Mouse (Mus musculus): Measurements from ENCODE around the gene Snrpb. TPM values are rescaled to one million over a fixed set of nuclear protein-coding genes. Genes with fewer than 3 reads are reported as not detected.

The Snrpb gene
- polyA plus RNA-seq, 1 experiment from 2014 or later: 613 TPM

GRCm38 (mm10) chr2:130179507-130180019 lies 360 bp upstream of the Snrpb start:
- peak overlapping the region; percentile 73 for H3K4me2 ChIP-seq (replicated peaks; ENCODE audit: low read depth, low read length)
- under 1% methylated on average over 15 of the region's 15 CpGs for WGBS

GRCm38 (mm10) chr2:130178381-130178705 lies 860 bp downstream of the Snrpb start:
- Histone ChIP-seq H3K4me3 (ENCODE audit: low read depth, low read length) (peak overlapping the region; percentile 97), H3K4me1 (ENCODE audit: control insufficient read depth, insufficient read depth, low read length) (peaks cover 11% of the 10 kb centered on the region; the same call in 1 of the 2 replicates), H3K27ac (ENCODE audit: low read length) (peak overlapping the region; percentile 94), H3K9me3 (ENCODE audit: control insufficient read depth, low read depth, low read length) (no peaks in the 10 kb centered on the region), H3K9ac (replicated peaks; ENCODE audit: low read depth, low read length) (peak overlapping the region; percentile 100), H3K4me2 (replicated peaks; ENCODE audit: low read depth, low read length) (peak overlapping the region; percentile 88), H3K36me3 (ENCODE audit: control insufficient read depth, insufficient read depth, low read length) (peaks cover 35% of the 10 kb centered on the region), H3K27me3 (ENCODE audit: control insufficient read depth, insufficient read depth, low read length) (no peaks in the 10 kb centered on the region)
- WGBS: under 1% methylated on average over 11 of the region's 11 CpGs
- no peak for ATAC-seq (ENCODE audit: insufficient number of reproducible peaks, insufficient read depth, low FRiP score, low read depth)

More at GRCm38 (mm10) chr2:130179507-130180019, 360 bp upstream of the Snrpb start:
- Histone ChIP-seq H3K9ac (replicated peaks; ENCODE audit: low read depth, low read length) (peak overlapping the region; percentile 52), H3K9me3 (ENCODE audit: control insufficient read depth, low read depth, low read length) (no peaks in the 10 kb centered on the region), H3K27ac (ENCODE audit: low read length) (peak overlapping the region; percentile 59; the same call in 1 of the 2 replicates), H3K4me1 (ENCODE audit: control insufficient read depth, insufficient read depth, low read length) (peaks cover 11% of the 10 kb centered on the region; the same call in 1 of the 2 replicates), H3K4me3 (ENCODE audit: low read depth, low read length) (peak overlapping the region; percentile 97), H3K36me3 (ENCODE audit: control insufficient read depth, insufficient read depth, low read length) (peaks cover 23% of the 10 kb centered on the region), H3K27me3 (ENCODE audit: control insufficient read depth, insufficient read depth, low read length) (no peaks in the 10 kb centered on the region)
- peak; percentile 69; the same call in 1 of the 2 replicates for ATAC-seq (ENCODE audit: insufficient number of reproducible peaks, insufficient read depth, low FRiP score, low read depth)

- Histone ChIP-seq H3K9ac (replicated peaks; ENCODE audit: low read depth, low read length) (no peak overlapping the region), H3K4me2 (replicated peaks; ENCODE audit: low read depth, low read length) (peak overlapping the region; percentile 88), H3K9me3 (ENCODE audit: control insufficient read depth, low read depth, low read length) (no peaks in the 10 kb centered on the region), H3K4me3 (ENCODE audit: low read depth, low read length) (peak overlapping the region; percentile 97; the same call in 1 of the 2 replicates), H3K27ac (ENCODE audit: low read length) (no peak overlapping the region), H3K27me3 (ENCODE audit: control insufficient read depth, insufficient read depth, low read length) (no peaks in the 10 kb centered on the region), H3K4me1 (ENCODE audit: control insufficient read depth, insufficient read depth, low read length) (peaks cover 11% of the 10 kb centered on the region; the same call in 1 of the 2 replicates), H3K36me3 (ENCODE audit: control insufficient read depth, insufficient read depth, low read length) (peaks cover 51% of the 10 kb centered on the region)
- 70% methylated on average over 8 of the region's 8 CpGs for WGBS
- no peak for ATAC-seq (ENCODE audit: insufficient number of reproducible peaks, insufficient read depth, low FRiP score, low read depth)
Observed at GRCm38 (mm10) chr2:130176820-130177219, 2.4 kb downstream of the Snrpb start.

GRCm38 (mm10) chr2:130171674-130172073 lies 7.5 kb downstream of the Snrpb start:
- Histone ChIP-seq H3K4me2 (replicated peaks; ENCODE audit: low read depth, low read length) (no peak overlapping the region), H3K4me1 (ENCODE audit: control insufficient read depth, insufficient read depth, low read length) (peaks cover under 1% of the 10 kb centered on the region; the same call in 1 of the 2 replicates), H3K27me3 (ENCODE audit: control insufficient read depth, insufficient read depth, low read length) (no peaks in the 10 kb centered on the region), H3K9ac (replicated peaks; ENCODE audit: low read depth, low read length) (no peak overlapping the region), H3K36me3 (ENCODE audit: control insufficient read depth, insufficient read depth, low read length) (peaks cover 77% of the 10 kb centered on the region), H3K9me3 (ENCODE audit: control insufficient read depth, low read depth, low read length) (no peaks in the 10 kb centered on the region), H3K4me3 (ENCODE audit: low read depth, low read length) (no peak overlapping the region), H3K27ac (ENCODE audit: low read length) (no peak overlapping the region)
- 86% methylated on average over 2 of the region's 2 CpGs for WGBS
- no peak for ATAC-seq (ENCODE audit: insufficient number of reproducible peaks, insufficient read depth, low FRiP score, low read depth)

GRCm38 (mm10) chr2:130167861-130168260 lies 11.3 kb downstream of the Snrpb start:
- WGBS: 45% methylated on average over 3 of the region's 3 CpGs
- no peaks in the 10 kb centered on the region for H3K4me1 ChIP-seq (ENCODE audit: control insufficient read depth, insufficient read depth, low read length)
- no peak overlapping the region for H3K9ac ChIP-seq (replicated peaks; ENCODE audit: low read depth, low read length)
- no peak overlapping the region for H3K4me3 ChIP-seq (ENCODE audit: low read depth, low read length)
- no peak for ATAC-seq (ENCODE audit: insufficient number of reproducible peaks, insufficient read depth, low FRiP score, low read depth)
- H3K36me3 ChIP-seq (ENCODE audit: control insufficient read depth, insufficient read depth, low read length): peaks cover 47% of the 10 kb centered on the region
- H3K4me2 ChIP-seq (replicated peaks; ENCODE audit: low read depth, low read length): no peak overlapping the region
- H3K27me3 ChIP-seq (ENCODE audit: control insufficient read depth, insufficient read depth, low read length): no peaks in the 10 kb centered on the region
- no peaks in the 10 kb centered on the region for H3K9me3 ChIP-seq (ENCODE audit: control insufficient read depth, low read depth, low read length)
- H3K27ac ChIP-seq (ENCODE audit: low read length): no peak overlapping the region

- no peaks in the 10 kb centered on the region for H3K4me1 ChIP-seq (ENCODE audit: control insufficient read depth, insufficient read depth, low read length)
- H3K9ac ChIP-seq (replicated peaks; ENCODE audit: low read depth, low read length): no peak overlapping the region
- ATAC-seq (ENCODE audit: insufficient number of reproducible peaks, insufficient read depth, low FRiP score, low read depth): 0 out of 2 replicates have a peak, but pooled peaks have one; percentile 42
- H3K27me3 ChIP-seq (ENCODE audit: control insufficient read depth, insufficient read depth, low read length): no peaks in the 10 kb centered on the region
- 69% methylated on average over 9 of the region's 9 CpGs for WGBS
- no peak overlapping the region for H3K4me2 ChIP-seq (replicated peaks; ENCODE audit: low read depth, low read length)
- H3K27ac ChIP-seq (ENCODE audit: low read length): no peak overlapping the region
- peaks cover 34% of the 10 kb centered on the region for H3K36me3 ChIP-seq (ENCODE audit: control insufficient read depth, insufficient read depth, low read length)
- no peaks in the 10 kb centered on the region for H3K9me3 ChIP-seq (ENCODE audit: control insufficient read depth, low read depth, low read length)
- H3K4me3 ChIP-seq (ENCODE audit: low read depth, low read length): no peak overlapping the region
Observed at GRCm38 (mm10) chr2:130166311-130167214, 12.6 kb downstream of the Snrpb start.

- Histone ChIP-seq H3K4me2 (replicated peaks; ENCODE audit: low read depth, low read length) (no peak overlapping the region), H3K27me3 (ENCODE audit: control insufficient read depth, insufficient read depth, low read length) (no peaks in the 10 kb centered on the region), H3K4me3 (ENCODE audit: low read depth, low read length) (no peak overlapping the region), H3K9me3 (ENCODE audit: control insufficient read depth, low read depth, low read length) (no peaks in the 10 kb centered on the region), H3K4me1 (ENCODE audit: control insufficient read depth, insufficient read depth, low read length) (no peaks in the 10 kb centered on the region), H3K36me3 (ENCODE audit: control insufficient read depth, insufficient read depth, low read length) (peaks cover 8% of the 10 kb centered on the region; the same call in 1 of the 2 replicates), H3K27ac (ENCODE audit: low read length) (no peak overlapping the region), H3K9ac (replicated peaks; ENCODE audit: low read depth, low read length) (no peak overlapping the region)
- 68% methylated on average over 5 of the region's 5 CpGs for WGBS
- no peak for ATAC-seq (ENCODE audit: insufficient number of reproducible peaks, insufficient read depth, low FRiP score, low read depth)
Observed at GRCm38 (mm10) chr2:130162701-130163100, 16.5 kb downstream of the Snrpb start.

GRCm38 (mm10) chr2:130158088-130158437 lies 21.1 kb downstream of the Snrpb start:
- H3K27ac ChIP-seq (ENCODE audit: low read length): no peak overlapping the region
- no peak overlapping the region for H3K9ac ChIP-seq (replicated peaks; ENCODE audit: low read depth, low read length)
- no peak overlapping the region for H3K4me2 ChIP-seq (replicated peaks; ENCODE audit: low read depth, low read length)
- 53% methylated on average over 4 of the region's 4 CpGs for WGBS
- no peaks in the 10 kb centered on the region for H3K9me3 ChIP-seq (ENCODE audit: control insufficient read depth, low read depth, low read length)
- H3K4me1 ChIP-seq (ENCODE audit: control insufficient read depth, insufficient read depth, low read length): no peaks in the 10 kb centered on the region
- ATAC-seq (ENCODE audit: insufficient number of reproducible peaks, insufficient read depth, low FRiP score, low read depth): no peak
- no peak overlapping the region for H3K4me3 ChIP-seq (ENCODE audit: low read depth, low read length)
- no peaks in the 10 kb centered on the region for H3K27me3 ChIP-seq (ENCODE audit: control insufficient read depth, insufficient read depth, low read length)
- H3K36me3 ChIP-seq (ENCODE audit: control insufficient read depth, insufficient read depth, low read length): no peaks in the 10 kb centered on the region

All from stomach, embryonic 14.5 days (tissue).